Mouse (Mus musculus) monocyte, adult 2 months (primary cell): ENCODE results near the gene Glod5.
"Not testable (repeated sequence)": the region's sequence is repeated elsewhere in the genome, so short reads cannot be mapped to it uniquely, and the experiment has no call there.

Experiments
- DNase-seq, 2 experiments: peaks; one replicate each; pipeline ENCODE4 v3.0.0; 2022; ENCODE audit warnings: low spot score in 2 of 2, low read depth in 1 of 2

The Glod5 gene

GRCm38 (mm10) chrX:8018286-8018685, at the start of gene Glod5:
Gene Glod5, minus strand, starts transcription at chrX:8018492.
- DNase-seq: no peak

GRCm38 (mm10) chrX:8051044-8051781, 32.9 kb upstream of the Glod5 start:
- not testable (repeated sequence) for DNase-seq

- DNase-seq: no peak
Measured at GRCm38 (mm10) chrX:8033009-8033408, 14.7 kb upstream of the Glod5 start.

- no peak for DNase-seq
Measured at GRCm38 (mm10) chrX:8026811-8027210, 8.5 kb upstream of the Glod5 start.

- no peak for DNase-seq
Measured at GRCm38 (mm10) chrX:8024795-8025194, 6.5 kb upstream of the Glod5 start.

GRCm38 (mm10) chrX:8020111-8020778, 2.0 kb upstream of the Glod5 start:
- DNase-seq: no peak

GRCm38 (mm10) chrX:8017142-8017541, 1.1 kb downstream of the Glod5 start:
- no peak for DNase-seq

GRCm38 (mm10) chrX:8015675-8016074, 2.6 kb downstream of the Glod5 start:
- not testable (repeated sequence) for DNase-seq

GRCm38 (mm10) chrX:8013569-8014314, 4.5 kb downstream of the Glod5 start:
- DNase-seq: no peak

GRCm38 (mm10) chrX:8013157-8013556, 5.1 kb downstream of the Glod5 start:
- DNase-seq: no peak

- not testable (repeated sequence) for DNase-seq
Measured at GRCm38 (mm10) chrX:8009356-8009755, 8.9 kb downstream of the Glod5 start.

GRCm38 (mm10) chrX:8008543-8008942, 9.7 kb downstream of the Glod5 start:
- DNase-seq: no peak

- no peak for DNase-seq
Measured at GRCm38 (mm10) chrX:8002971-8003370, 15.3 kb downstream of the Glod5 start.

GRCm38 (mm10) chrX:8002001-8002400, 16.3 kb downstream of the Glod5 start:
- DNase-seq: no peak

- DNase-seq: no peak
Measured at GRCm38 (mm10) chrX:8000546-8001192, 17.6 kb downstream of the Glod5 start.

GRCm38 (mm10) chrX:7993068-7993735, 25.1 kb downstream of the Glod5 start:
- no peak for DNase-seq

GRCm38 (mm10) chrX:7992379-7993067, 25.8 kb downstream of the Glod5 start:
- DNase-seq: no peak

- DNase-seq: no peak
Measured at GRCm38 (mm10) chrX:7981368-7981767, 36.9 kb downstream of the Glod5 start.

- no peak for DNase-seq
Measured at GRCm38 (mm10) chrX:7977892-7978291, 40.4 kb downstream of the Glod5 start, which contains the start of gene Gata1. Gene Gata1, minus strand, starts transcription at chrX:7978071.

- no peak for DNase-seq
Measured at GRCm38 (mm10) chrX:7971292-7971691, 47.0 kb downstream of the Glod5 start.
